Mouse (Mus musculus): ENCODE measurements around the gene Gfra4.

GRCm38 (mm10) chr2:131038197-131038596, 4.7 kb downstream of the Gfra4 start:
- TF ChIP-seq POLR2A (IDR thresholded peaks at IDR 0.05; ENCODE audit: insufficient read depth, low read depth, low read length) (no peak), CTCF (IDR thresholded peaks at IDR 0.05) (no peak), EP300 (IDR thresholded peaks at IDR 0.05; ENCODE audit: insufficient read depth, low read depth, low read length) (no peak)

Data from heart, adult 2 months (tissue).